Mouse (Mus musculus) adrenal gland, postnatal 25 days (tissue): ENCODE results near the gene Ulk4. TPM values are rescaled to one million over a fixed set of nuclear protein-coding genes. Genes with fewer than 3 reads are reported as not detected.

ENCODE experiments used
- DNase-seq: peaks from one replicate; pipeline ENCODE4 v3.0.0; 2021; ENCODE audit warnings: mixed read lengths
- total RNA-seq: library from RNA; stranded (reverse); gene quantifications from 2 replicates; pipeline ENCODE4 v1.2.3, GENCODE M21; 2021

Ulk4 gene
- total RNA-seq, 1 experiment from 2014 or later = 3.2 TPM

- no peak for DNase-seq
These were observed 23.1 kb upstream of the Ulk4 start for GRCm38 (mm10) chr9:121299976-121300570.

GRCm38 (mm10) chr9:121299223-121299755 lies 22.3 kb upstream of the Ulk4 start:
- DNase-seq = no peak

- peak; percentile 42 for DNase-seq
These were observed 21.6 kb upstream of the Ulk4 start for GRCm38 (mm10) chr9:121298411-121299091.

GRCm38 (mm10) chr9:121298065-121298398 lies 21.0 kb upstream of the Ulk4 start:
- DNase-seq = no peak

- DNase-seq = peak; percentile 78
These were observed 20.4 kb upstream of the Ulk4 start, which contains the start of gene Trak1 for GRCm38 (mm10) chr9:121297171-121298064. Gene Trak1, plus strand, starts transcription at chr9:121297502.

GRCm38 (mm10) chr9:121295221-121295620 lies 18.2 kb upstream of the Ulk4 start:
- no peak for DNase-seq

- DNase-seq = no peak
These were observed 16.2 kb upstream of the Ulk4 start for GRCm38 (mm10) chr9:121293187-121293586.

GRCm38 (mm10) chr9:121291275-121291674 lies 14.3 kb upstream of the Ulk4 start:
- DNase-seq = no peak

GRCm38 (mm10) chr9:121286325-121286901 lies 9.4 kb upstream of the Ulk4 start:
- DNase-seq = no peak

- DNase-seq = peak; percentile 64
These were observed 8.6 kb upstream of the Ulk4 start for GRCm38 (mm10) chr9:121285341-121286324.

GRCm38 (mm10) chr9:121284422-121284821 lies 7.4 kb upstream of the Ulk4 start:
- DNase-seq = no peak

GRCm38 (mm10) chr9:121283620-121284185 lies 6.7 kb upstream of the Ulk4 start:
- no peak for DNase-seq

- DNase-seq = no peak
These were observed 4.9 kb upstream of the Ulk4 start for GRCm38 (mm10) chr9:121281891-121282290.

- DNase-seq = no peak
These were observed 2.2 kb upstream of the Ulk4 start for GRCm38 (mm10) chr9:121279216-121279615.

GRCm38 (mm10) chr9:121276745-121277117 lies 266 bp downstream of the Ulk4 start:
- no peak for DNase-seq

- DNase-seq = no peak
These were observed 5.4 kb downstream of the Ulk4 start for GRCm38 (mm10) chr9:121271561-121271960.

GRCm38 (mm10) chr9:121271149-121271548 lies 5.8 kb downstream of the Ulk4 start:
- DNase-seq = no peak

- DNase-seq = no peak
These were observed 11.7 kb downstream of the Ulk4 start for GRCm38 (mm10) chr9:121265307-121265706.

- no peak for DNase-seq
These were observed 19.9 kb downstream of the Ulk4 start for GRCm38 (mm10) chr9:121257106-121257505.

- DNase-seq = no peak
These were observed 22.2 kb downstream of the Ulk4 start for GRCm38 (mm10) chr9:121254761-121255160.

GRCm38 (mm10) chr9:121253983-121254382 lies 23.0 kb downstream of the Ulk4 start:
- no peak for DNase-seq
